Mouse (Mus musculus) c-Kit-positive CD71-positive TER-119-positive erythroid progenitor cells, embryonic 14.5 days (primary cell): ENCODE measurements at regions not wholly inside any gene's neighbourhood (a gene's known extent, or its start where the extent isn't known, plus 50 kb on each side); places are given as distances from the start of the nearest gene placed in this dataset.
"Not testable (repeated sequence)": the region's sequence is repeated elsewhere in the genome, so short reads cannot be mapped to it uniquely, and the experiment has no call there.

Source experiments
- DNase-seq: peaks from one replicate; pipeline ENCODE4 v3.0.0-alpha.2; 2013; ENCODE audit warnings: low spot score

DNA sequence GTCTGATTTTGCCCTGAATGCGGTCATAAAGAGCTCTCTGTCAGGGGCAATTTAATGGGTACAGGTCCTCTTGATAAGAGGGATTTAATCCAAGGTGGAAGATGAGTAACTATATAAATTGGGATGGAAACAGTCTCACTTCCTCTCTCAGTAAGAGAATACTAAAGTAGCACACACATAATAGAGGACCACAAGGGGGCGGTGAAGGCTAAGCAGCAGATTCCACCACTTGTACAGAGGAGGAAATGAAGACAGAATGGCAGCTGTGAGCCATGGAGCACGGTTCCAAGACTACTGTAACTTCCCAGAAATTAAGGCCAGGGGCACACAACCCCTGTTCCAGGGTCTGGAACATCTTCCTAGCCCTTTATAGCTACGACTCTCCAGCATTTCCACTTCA is 262.6 kb upstream of the Ywhaq start:
- DNase-seq = not testable (repeated sequence)

DNA sequence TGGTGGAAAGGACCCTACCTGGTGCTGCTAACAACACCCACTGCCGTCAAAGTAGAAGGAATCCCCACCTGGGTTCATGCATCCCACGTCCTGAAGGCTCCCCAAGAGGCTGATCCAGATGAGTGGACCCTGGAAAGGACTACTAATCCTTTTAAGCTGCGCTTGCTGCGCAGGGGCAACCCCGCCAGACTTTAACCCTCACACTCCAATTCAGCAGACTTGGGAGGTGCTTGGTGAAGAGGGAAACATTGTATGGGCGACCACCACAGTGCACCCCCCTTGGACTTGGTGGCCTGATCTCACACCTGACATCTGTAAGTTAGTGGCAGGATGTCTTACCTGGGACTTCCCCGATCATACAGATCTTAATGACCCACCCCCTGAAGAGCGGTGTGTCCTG is 231.9 kb upstream of the Ywhaq start:
- not testable (repeated sequence) for DNase-seq

- DNase-seq = not testable (repeated sequence)
Measured at GRCm38 (mm10) chr12:21613781-21614180, 196.3 kb upstream of the Ywhaq start.

- no peak for DNase-seq
Measured at GRCm38 (mm10) chr12:21568415-21569040, 151.1 kb upstream of the Ywhaq start.

DNA sequence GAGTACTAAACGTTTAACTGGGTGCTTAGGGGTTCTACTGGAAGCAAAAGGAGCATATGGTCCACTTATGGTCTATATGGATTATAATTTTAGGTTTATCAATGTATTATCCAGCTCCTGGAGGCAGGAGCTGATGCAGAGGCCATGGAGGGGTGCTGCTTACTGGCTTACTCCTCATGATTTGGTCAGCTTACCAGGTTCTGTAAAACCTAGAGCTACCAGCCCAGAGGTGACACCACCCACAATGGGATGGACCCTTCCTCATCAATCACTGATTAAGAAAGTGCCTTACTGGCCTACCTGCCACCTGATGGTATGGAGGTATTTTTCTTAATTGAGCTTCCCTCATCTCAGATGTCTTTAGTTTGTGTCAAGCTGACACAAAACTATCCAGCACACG is 126.5 kb upstream of the Ywhaq start:
- not testable (repeated sequence) for DNase-seq

GRCm38 (mm10) chr12:21543153-21543894 is 125.9 kb upstream of the Ywhaq start:
- peak; percentile 64 for DNase-seq

DNA sequence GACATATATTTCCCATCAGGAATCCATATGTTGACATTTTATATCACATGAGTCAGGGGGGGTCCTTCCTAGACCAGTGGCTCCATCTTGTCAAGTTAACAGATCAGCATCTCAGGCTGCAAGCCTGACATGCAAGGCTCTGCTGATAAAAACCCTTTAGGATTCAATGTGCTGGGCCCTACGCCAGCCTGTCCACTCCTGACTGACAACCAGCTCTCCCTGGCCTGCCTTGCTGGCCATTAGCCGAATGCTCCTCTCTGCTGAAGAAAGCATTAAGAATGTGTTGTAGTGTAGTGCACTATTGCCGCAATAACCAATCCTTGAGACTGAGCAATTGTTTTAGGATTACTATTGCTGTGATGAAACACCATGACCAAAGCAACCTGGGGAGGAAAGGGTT is 114.3 kb upstream of the Ywhaq start:
- DNase-seq = no peak

DNA sequence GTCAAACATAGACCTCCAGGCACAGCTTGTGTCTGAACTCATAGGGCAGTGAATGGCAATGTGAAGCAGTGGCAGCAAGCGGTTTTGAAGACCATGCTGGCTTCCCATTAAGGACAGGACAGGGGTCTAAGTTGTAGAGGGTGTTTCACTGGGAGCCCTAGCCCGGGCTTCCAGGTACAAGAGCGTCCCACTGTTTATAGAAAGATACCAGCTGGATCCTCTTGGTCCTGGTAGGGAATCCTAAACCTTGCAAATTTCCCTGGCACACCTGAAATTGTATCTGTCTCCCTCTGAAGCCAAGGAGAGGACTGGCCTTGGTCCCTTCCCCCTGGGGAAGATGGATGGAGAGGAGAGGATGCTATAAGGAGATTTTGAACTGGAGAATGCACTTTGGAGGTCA is 111.9 kb upstream of the Ywhaq start:
- not testable (repeated sequence) for DNase-seq

DNA sequence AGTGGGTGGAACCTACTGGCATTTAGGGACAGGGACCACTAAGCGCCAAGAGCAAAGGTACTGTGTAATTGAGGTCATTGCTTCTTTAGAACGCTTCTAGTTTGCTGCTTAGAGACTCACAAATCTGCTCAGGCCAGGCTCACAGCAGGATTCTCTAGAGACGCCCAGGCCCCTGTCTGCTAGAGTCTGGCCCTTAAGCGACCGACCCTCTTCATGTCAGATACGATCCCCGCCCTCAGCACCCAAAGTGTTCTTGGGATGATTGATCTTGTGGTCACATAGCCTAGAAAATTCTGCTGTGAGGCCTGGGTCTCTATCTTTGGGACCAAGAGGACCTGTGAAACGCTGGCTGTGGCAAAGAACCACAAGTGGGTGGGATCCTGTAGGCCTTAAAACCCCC is 109.9 kb upstream of the Ywhaq start:
- not testable (repeated sequence) for DNase-seq

GRCm38 (mm10) chr12:21526906-21527305 is 109.5 kb upstream of the Ywhaq start:
- not testable (repeated sequence) for DNase-seq

- DNase-seq = not testable (repeated sequence)
Measured at GRCm38 (mm10) chr12:21525567-21525966, 108.1 kb upstream of the Ywhaq start.

DNA sequence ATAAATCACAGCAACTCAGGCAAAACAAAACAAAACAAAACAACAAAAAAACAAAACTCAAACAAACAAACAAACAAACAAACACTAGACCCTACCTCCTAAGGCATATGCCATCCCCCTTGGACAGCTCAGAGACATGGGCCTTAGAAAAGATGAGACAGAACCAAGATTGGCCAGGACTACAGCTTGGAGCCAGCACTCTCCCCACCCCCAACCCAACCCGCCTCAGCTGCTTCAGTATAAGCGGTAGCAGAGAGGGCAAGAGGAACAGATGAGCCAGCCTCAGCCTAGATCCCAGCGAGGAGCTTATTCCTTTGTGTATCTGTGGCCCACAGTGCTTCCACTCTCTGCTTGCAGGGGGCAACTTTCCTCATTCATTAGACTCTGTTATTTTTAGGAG is 105.2 kb upstream of the Ywhaq start:
- no peak for DNase-seq

GRCm38 (mm10) chr12:21519058-21519457 is 101.6 kb upstream of the Ywhaq start:
- no peak for DNase-seq

DNA sequence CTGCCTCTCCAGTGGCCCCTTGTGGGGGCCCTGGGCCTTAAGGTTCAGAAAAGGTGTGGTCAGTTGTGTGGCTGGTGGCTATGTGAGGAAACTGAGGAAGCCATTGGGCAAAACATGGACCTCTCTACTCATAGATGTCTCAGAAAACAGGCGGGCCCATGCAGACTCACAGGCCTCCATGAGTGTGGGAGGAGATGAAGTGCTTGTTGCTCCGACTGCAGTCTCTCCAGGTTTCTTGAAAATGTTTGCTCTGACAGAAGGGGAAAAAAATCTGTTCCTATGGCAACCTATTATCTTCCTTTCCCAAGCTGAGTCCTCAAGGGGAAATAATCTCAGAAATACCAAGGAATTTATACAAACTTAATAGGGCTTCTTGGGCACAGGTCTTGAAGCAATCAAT is 95.3 kb upstream of the Ywhaq start:
- no peak for DNase-seq

DNA sequence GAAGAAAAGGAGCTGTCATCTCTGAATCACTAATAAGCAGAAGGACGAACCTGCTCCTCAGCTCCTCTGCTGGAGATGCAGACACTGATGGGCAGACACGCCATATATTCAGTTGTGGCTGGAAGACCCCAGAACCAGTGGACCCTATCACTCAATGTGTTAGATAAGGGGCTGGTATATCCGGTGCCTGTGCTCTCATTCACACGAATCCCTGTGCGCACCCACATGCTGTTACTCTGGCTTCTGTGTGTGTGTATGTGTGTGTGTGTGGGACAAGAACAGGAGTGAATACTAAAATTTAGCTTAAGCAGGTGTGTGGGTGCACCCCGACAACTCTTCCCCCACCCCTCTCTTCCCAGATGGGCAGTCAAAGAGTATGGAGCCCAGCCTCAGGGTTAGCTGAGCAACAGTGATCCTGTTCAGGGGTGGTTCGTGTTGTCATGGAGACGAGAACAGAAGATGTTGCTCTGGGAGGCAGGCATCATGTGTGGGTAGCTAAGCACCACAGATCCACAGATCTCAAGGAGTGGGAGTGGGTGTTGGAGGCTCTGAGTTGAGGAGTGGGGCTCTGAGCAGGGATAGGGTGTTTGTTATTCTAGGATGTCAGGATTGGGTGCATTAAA is 93.7 kb upstream of the Ywhaq start:
- DNase-seq = no peak

DNA sequence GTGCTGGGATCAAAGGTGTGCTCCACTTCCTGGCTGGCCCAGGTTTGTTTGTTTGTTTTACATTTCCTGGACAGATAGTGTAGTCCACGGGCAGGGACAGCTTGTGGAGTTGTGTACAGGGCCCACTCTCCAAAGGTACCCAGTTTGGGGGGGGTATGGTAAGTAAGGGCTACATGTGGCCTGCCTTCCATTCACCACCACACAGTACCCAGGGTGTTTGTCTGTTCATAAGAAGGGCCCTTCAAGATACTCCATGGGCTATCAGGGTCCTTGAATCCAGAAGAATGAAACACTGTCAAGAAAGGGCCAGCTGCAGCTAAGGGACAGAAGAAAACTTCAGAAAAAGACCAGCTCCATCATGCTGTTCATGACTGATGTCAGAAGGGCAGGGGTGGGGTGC is 89.6 kb upstream of the Ywhaq start:
- DNase-seq = no peak

- no peak for DNase-seq
Measured at GRCm38 (mm10) chr12:21505731-21506368, 88.4 kb upstream of the Ywhaq start.

DNA sequence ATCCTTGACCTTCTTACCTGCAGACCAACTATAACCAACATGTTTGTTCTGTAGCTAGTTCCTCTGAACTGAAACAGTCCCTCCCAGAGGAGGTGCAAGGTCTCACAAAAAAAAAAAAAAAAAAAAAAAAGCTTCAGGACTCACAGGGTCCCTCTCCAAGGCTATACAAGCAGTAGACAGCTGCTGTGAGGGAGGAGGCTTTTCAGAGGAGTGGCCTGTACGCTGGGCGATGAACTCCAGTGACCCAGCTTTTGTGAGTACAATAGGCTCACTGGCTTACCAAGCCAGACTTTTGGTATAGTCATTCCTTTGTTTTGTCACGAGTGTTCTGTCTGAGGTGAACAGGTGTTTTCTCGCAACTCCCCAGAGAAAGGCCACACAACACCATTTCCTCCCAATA is 85.8 kb upstream of the Ywhaq start:
- no peak for DNase-seq

DNA sequence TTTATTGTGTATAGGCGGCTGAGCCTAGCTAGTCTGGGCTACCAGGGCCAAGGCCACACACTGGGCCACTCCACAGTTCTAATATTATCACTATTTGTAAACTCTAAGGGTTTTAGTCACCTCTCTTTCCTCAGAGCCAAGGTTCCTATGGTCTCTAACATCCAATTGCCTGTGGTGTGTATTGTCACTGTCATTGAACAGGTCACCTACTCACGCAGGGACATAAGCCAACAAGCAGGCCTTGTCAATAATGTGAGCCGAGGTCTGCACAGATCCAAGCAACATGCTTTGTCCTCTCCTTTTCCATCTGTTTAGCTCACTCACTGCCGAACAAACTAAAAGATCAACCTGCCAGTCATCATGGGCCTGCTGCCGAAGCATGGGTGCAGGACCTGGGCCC is 79.5 kb upstream of the Ywhaq start:
- DNase-seq = no peak

DNA sequence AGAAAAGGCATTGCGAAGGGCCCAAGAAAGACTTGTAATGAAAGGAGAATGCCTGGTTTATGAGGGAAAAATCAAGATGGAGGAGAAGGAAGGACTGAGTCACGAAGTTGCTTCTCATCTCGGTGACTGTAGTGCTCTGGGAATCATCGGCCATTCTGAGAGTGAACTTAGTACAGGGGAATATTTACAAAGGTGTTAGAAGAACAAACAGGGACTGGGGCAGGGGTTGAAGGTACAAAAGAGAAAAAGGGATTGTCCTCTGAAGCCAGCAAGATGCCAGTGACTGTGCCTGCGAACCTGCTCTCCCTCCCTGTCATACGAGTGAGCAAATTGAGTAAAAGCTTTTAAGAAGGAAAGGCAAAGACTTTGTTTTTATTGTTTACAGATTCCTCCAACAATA is 78.1 kb upstream of the Ywhaq start:
- DNase-seq = no peak

GRCm38 (mm10) chr12:21493471-21493870 is 76.0 kb upstream of the Ywhaq start:
- DNase-seq = no peak

DNA sequence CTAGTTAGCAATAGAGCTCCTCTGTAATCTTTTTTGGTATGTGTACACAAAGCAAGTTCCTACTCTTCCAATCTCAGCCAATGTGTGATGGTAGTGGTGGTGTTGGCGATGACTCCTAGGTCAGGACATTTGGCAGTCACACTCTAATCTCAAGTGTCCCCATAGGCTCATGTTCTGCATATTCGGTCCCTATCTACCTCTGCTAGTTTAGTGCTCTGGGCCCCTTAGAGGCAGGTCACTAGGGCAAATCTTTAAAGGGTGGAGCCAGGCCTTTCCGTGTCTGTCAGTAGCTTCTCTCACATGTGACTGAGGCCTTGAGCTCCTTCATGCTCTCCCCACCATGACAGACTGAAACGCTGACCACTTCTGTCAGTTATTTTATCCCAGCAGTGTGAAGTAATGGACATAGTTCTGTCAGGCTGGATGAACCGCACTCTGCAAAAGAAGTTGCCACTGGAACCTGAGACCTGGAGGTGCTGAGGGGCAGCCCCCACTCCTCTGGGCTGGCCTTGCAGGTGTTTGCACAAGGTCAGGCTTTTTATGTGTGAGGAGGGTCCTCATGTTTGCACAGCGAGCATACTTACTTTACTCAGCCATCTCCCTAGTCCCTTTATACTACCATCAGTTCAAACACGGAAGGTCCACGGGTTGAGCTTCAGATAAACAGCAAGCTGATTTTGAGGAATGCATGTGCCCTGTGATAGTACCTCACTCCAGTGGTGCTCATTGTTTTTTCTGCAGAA is 75.3 kb upstream of the Ywhaq start:
- no peak for DNase-seq
